Mouse (Mus musculus): ENCODE measurements around the gene Gnb2. TPM values are rescaled to one million over a fixed set of nuclear protein-coding genes. Genes with fewer than 3 reads are reported as not detected.

The Gnb2 gene
- polyA plus RNA-seq, 1 experiment from 2014 or later, result 319 TPM

DNA sequence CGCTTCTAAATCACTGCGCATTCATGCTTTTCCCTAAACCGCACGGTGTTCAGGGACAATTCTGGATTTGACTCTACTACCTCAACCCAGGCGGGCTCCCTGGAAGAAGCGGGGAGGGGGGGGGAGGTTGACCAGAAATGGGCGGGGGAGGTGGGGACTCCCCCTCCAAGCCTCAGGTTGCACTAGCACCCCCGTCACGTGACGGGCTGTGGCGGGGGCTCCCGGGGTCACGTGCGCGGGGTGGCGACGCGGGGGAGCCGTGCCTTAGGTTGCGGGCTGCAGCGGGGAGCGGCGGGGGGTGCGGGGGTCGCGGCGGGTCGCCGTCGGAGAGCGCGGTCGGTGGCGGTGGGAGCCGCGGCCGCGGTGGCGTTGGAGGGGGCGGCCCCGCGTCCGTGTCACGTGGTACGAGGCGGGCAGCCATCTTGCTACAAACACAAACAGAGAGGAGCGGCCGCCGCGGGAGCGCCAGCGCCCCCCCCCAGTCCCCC is 23.3 kb downstream of the Gnb2 start:
- Histone ChIP-seq H3K9me3 (ENCODE audit: control insufficient read depth, low read length) (no peaks in the 10 kb centered on the region), H3K27ac (ENCODE audit: low read depth, low read length) (peak overlapping the region; percentile 85), H3K9ac (ENCODE audit: low read depth, low read length) (peak overlapping the region; percentile 99), H3K4me3 (ENCODE audit: low read depth, low read length) (peak overlapping the region; percentile 99), H3K4me1 (replicated peaks; ENCODE audit: control insufficient read depth, insufficient read depth, low read length) (peaks cover 25% of the 10 kb centered on the region), H3K27me3 (replicated peaks; ENCODE audit: control insufficient read depth, insufficient read depth, low read length) (no peaks in the 10 kb centered on the region), H3K4me2 (peak overlapping the region; percentile 95), H3K36me3 (ENCODE audit: control insufficient read depth, insufficient read depth, low read length) (no peaks in the 10 kb centered on the region)
- 2% methylated on average over 43 of the region's 52 CpGs for WGBS
- DNase-seq (ENCODE audit: low spot score), result peak; percentile 86
- peak; percentile 72 for ATAC-seq (replicated peaks; ENCODE audit: low FRiP score)

- no peak overlapping the region for H3K4me3 ChIP-seq (ENCODE audit: low read depth, low read length)
- no peaks in the 10 kb centered on the region for H3K9me3 ChIP-seq (ENCODE audit: control insufficient read depth, low read length)
- WGBS, result 79% methylated on average over 6 of the region's 6 CpGs
- H3K4me1 ChIP-seq (replicated peaks; ENCODE audit: control insufficient read depth, insufficient read depth, low read length), result peaks cover 15% of the 10 kb centered on the region
- peak overlapping the region; percentile 16; the same call in 1 of the 2 replicates for H3K27ac ChIP-seq (ENCODE audit: low read depth, low read length)
- H3K36me3 ChIP-seq (ENCODE audit: control insufficient read depth, insufficient read depth, low read length), result 0 out of 2 replicates have a peak, but pooled peaks cover 3% of the 10 kb centered on the region
- no peak overlapping the region; the same call in 1 of the 2 replicates for H3K4me2 ChIP-seq
- DNase-seq (ENCODE audit: low spot score), result no peak
- no peak overlapping the region for H3K9ac ChIP-seq (ENCODE audit: low read depth, low read length)
- no peaks in the 10 kb centered on the region for H3K27me3 ChIP-seq (replicated peaks; ENCODE audit: control insufficient read depth, insufficient read depth, low read length)
- no peak for ATAC-seq (replicated peaks; ENCODE audit: low FRiP score)
Measured at GRCm38 (mm10) chr5:137504041-137504440, 29.3 kb downstream of the Gnb2 start.

- peak overlapping the region; percentile 82 for H3K4me2 ChIP-seq
- ATAC-seq (replicated peaks; ENCODE audit: low FRiP score) (peak; percentile 86), DNase-seq (ENCODE audit: low spot score) (no peak)
- H3K9ac ChIP-seq (ENCODE audit: low read depth, low read length), result peak overlapping the region; percentile 68
- no peaks in the 10 kb centered on the region for H3K27me3 ChIP-seq (replicated peaks; ENCODE audit: control insufficient read depth, insufficient read depth, low read length)
- H3K4me1 ChIP-seq (replicated peaks; ENCODE audit: control insufficient read depth, insufficient read depth, low read length), result peaks cover 15% of the 10 kb centered on the region
- WGBS, result under 1% methylated on average over 30 of the region's 30 CpGs
- H3K4me3 ChIP-seq (ENCODE audit: low read depth, low read length), result peak overlapping the region; percentile 58
- peak overlapping the region; percentile 96 for H3K27ac ChIP-seq (ENCODE audit: low read depth, low read length)
- H3K36me3 ChIP-seq (ENCODE audit: control insufficient read depth, insufficient read depth, low read length), result 0 out of 2 replicates have a peak, but pooled peaks cover 3% of the 10 kb centered on the region
- no peaks in the 10 kb centered on the region for H3K9me3 ChIP-seq (ENCODE audit: control insufficient read depth, low read length)
Measured at GRCm38 (mm10) chr5:137502667-137503110, 30.6 kb downstream of the Gnb2 start.

DNA sequence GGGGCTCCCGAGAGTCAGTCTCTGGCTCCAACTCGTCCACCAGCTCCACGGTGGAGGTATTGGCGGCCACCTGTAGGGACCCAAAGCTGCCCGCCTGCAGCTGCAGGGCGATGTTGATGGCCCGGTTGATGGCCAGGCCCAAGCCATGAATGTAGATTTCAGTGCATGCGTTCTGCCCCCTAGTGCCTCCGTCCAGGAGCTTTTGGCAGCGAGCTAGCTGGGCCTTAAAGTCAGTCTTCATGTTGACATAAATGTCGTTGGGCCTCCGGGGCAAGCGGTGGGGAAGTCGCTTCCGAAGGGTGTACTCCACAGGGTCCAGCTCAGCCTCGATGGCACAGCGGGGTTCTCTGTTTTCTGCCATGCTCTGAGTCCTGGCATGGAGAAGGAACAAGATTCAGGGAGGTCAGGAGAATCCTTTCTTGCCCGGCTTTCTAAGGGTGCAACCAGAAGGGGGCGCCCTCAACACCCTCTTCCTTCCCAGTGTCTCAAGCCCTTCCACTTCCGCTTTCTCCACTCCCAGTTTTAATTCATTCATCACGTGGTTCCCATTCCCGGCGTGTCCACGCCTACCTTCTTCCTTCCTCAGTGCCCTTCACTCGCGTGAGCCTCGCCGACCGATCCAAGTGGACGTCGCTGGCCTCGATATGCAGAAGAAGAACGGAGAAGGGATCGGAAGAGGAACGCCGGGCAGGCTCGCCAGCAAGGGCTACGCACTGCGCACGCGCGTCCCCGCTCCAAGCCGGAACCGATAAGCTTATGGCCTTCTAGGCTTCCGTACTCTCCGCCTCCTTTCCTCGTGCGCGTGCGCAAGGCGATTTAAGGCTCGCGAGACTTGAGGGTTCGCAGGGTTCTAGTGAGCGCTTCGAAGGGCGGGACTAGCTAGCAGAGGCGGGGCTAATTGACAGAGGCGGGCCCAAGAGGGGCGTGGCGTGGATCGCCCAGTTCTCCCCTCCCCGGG is 31.3 kb downstream of the Gnb2 start, which contains the start of gene Pop7:
Gene Pop7, minus strand, starts transcription at position 810 of the 958 bp plus-strand sequence.
- H3K36me3 ChIP-seq (ENCODE audit: control insufficient read depth, insufficient read depth, low read length), result 0 out of 2 replicates have a peak, but pooled peaks cover 3% of the 10 kb centered on the region
- H3K4me3 ChIP-seq (ENCODE audit: low read depth, low read length), result peak within 1 kb of the TSS; percentile 58
- H3K27me3 ChIP-seq (replicated peaks; ENCODE audit: control insufficient read depth, insufficient read depth, low read length), result no peaks in the 10 kb centered on the region
- DNase-seq (ENCODE audit: low spot score), result peak; percentile 100
- peak; percentile 95 for ATAC-seq (replicated peaks; ENCODE audit: low FRiP score)
- H3K27ac ChIP-seq (ENCODE audit: low read depth, low read length), result peak within 1 kb of the TSS; percentile 96
- no peaks in the 10 kb centered on the region for H3K9me3 ChIP-seq (ENCODE audit: control insufficient read depth, low read length)
- H3K9ac ChIP-seq (ENCODE audit: low read depth, low read length), result peak within 1 kb of the TSS; percentile 68
- 3% methylated on average over 64 of the region's 64 CpGs for WGBS
- H3K4me1 ChIP-seq (replicated peaks; ENCODE audit: control insufficient read depth, insufficient read depth, low read length), result peaks cover 15% of the 10 kb centered on the region
- peak within 1 kb of the TSS; percentile 82 for H3K4me2 ChIP-seq

DNA sequence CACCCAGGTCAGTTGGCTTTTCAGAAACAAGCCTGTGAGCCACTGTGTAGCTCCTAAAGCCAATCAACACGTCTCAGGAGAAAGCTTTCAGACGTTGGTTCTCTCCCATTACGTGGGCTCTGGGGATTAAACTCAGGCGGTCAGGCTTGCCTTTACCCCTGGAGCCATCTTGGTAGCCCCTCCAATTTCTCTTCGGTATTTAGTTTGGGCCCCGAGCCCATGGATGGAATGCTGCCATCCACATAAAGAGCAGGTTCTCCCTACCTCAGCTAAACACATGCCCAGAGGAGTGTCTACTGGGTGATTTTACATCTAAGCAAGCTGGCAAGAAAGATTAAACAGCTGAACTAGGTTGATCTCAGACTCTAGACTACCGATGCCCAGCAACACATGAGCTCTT is 33.1 kb downstream of the Gnb2 start:
- H3K9me3 ChIP-seq (ENCODE audit: control insufficient read depth, low read length), result no peaks in the 10 kb centered on the region
- H3K27me3 ChIP-seq (replicated peaks; ENCODE audit: control insufficient read depth, insufficient read depth, low read length), result no peaks in the 10 kb centered on the region
- H3K4me1 ChIP-seq (replicated peaks; ENCODE audit: control insufficient read depth, insufficient read depth, low read length), result peaks cover 15% of the 10 kb centered on the region
- 0 out of 2 replicates have a peak, but pooled peaks cover 3% of the 10 kb centered on the region for H3K36me3 ChIP-seq (ENCODE audit: control insufficient read depth, insufficient read depth, low read length)
- no peak overlapping the region for H3K9ac ChIP-seq (ENCODE audit: low read depth, low read length)
- 87% methylated on average over 7 of the region's 7 CpGs for WGBS
- no peak for DNase-seq (ENCODE audit: low spot score)
- no peak overlapping the region for H3K4me3 ChIP-seq (ENCODE audit: low read depth, low read length)
- no peak overlapping the region for H3K27ac ChIP-seq (ENCODE audit: low read depth, low read length)
- H3K4me2 ChIP-seq, result no peak overlapping the region
- no peak for ATAC-seq (replicated peaks; ENCODE audit: low FRiP score)

GRCm38 (mm10) chr5:137493831-137494230 is 39.5 kb downstream of the Gnb2 start:
- no peak for ATAC-seq (replicated peaks; ENCODE audit: low FRiP score)
- H3K4me1 ChIP-seq (replicated peaks; ENCODE audit: control insufficient read depth, insufficient read depth, low read length), result no peaks in the 10 kb centered on the region
- H3K9me3 ChIP-seq (ENCODE audit: control insufficient read depth, low read length), result no peaks in the 10 kb centered on the region
- no peak overlapping the region for H3K27ac ChIP-seq (ENCODE audit: low read depth, low read length)
- no peaks in the 10 kb centered on the region for H3K27me3 ChIP-seq (replicated peaks; ENCODE audit: control insufficient read depth, insufficient read depth, low read length)
- H3K36me3 ChIP-seq (ENCODE audit: control insufficient read depth, insufficient read depth, low read length), result no peaks in the 10 kb centered on the region
- H3K9ac ChIP-seq (ENCODE audit: low read depth, low read length), result no peak overlapping the region
- no peak for DNase-seq (ENCODE audit: low spot score)
- H3K4me3 ChIP-seq (ENCODE audit: low read depth, low read length), result no peak overlapping the region
- no peak overlapping the region for H3K4me2 ChIP-seq
- 76% methylated on average over 13 of the region's 13 CpGs for WGBS

- no peak overlapping the region for H3K4me2 ChIP-seq
- H3K9me3 ChIP-seq (ENCODE audit: control insufficient read depth, low read length), result no peaks in the 10 kb centered on the region
- H3K4me3 ChIP-seq (ENCODE audit: low read depth, low read length), result no peak overlapping the region
- no peak overlapping the region for H3K27ac ChIP-seq (ENCODE audit: low read depth, low read length)
- DNase-seq (ENCODE audit: low spot score) (no peak), ATAC-seq (replicated peaks; ENCODE audit: low FRiP score) (no peak)
- H3K9ac ChIP-seq (ENCODE audit: low read depth, low read length), result no peak overlapping the region
- H3K4me1 ChIP-seq (replicated peaks; ENCODE audit: control insufficient read depth, insufficient read depth, low read length), result no peaks in the 10 kb centered on the region
- H3K27me3 ChIP-seq (replicated peaks; ENCODE audit: control insufficient read depth, insufficient read depth, low read length), result peaks cover 4% of the 10 kb centered on the region; the same call in 1 of the 2 replicates
- no peaks in the 10 kb centered on the region for H3K36me3 ChIP-seq (ENCODE audit: control insufficient read depth, insufficient read depth, low read length)
- 53% methylated on average over 4 of the region's 4 CpGs for WGBS
Measured at GRCm38 (mm10) chr5:137491559-137491958, 41.8 kb downstream of the Gnb2 start.

DNA sequence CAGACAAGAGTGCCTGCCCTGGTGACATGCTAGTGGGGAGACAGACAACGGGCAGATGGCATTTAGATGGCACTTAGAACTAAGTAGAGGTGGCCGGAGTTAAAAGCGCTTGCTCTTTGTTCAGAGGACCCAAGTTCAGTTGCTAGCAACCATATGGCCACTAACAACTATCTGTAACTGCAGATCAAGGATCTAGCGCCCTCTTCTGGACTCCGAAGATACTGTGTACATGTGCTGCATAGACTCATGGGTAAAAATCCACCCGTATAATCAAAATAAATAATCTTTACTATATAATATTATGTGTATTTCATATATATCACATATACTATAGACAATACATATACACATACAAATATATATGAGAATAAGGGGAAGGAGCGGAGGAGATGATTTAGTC is 45.7 kb downstream of the Gnb2 start:
- H3K4me3 ChIP-seq (ENCODE audit: low read depth, low read length), result no peak overlapping the region
- peaks cover 28% of the 10 kb centered on the region for H3K27me3 ChIP-seq (replicated peaks; ENCODE audit: control insufficient read depth, insufficient read depth, low read length)
- no peak overlapping the region for H3K9ac ChIP-seq (ENCODE audit: low read depth, low read length)
- H3K4me1 ChIP-seq (replicated peaks; ENCODE audit: control insufficient read depth, insufficient read depth, low read length), result no peaks in the 10 kb centered on the region
- H3K9me3 ChIP-seq (ENCODE audit: control insufficient read depth, low read length), result no peaks in the 10 kb centered on the region
- ATAC-seq (replicated peaks; ENCODE audit: low FRiP score) (no peak), DNase-seq (ENCODE audit: low spot score) (no peak)
- H3K36me3 ChIP-seq (ENCODE audit: control insufficient read depth, insufficient read depth, low read length), result no peaks in the 10 kb centered on the region
- no peak overlapping the region for H3K4me2 ChIP-seq
- no peak overlapping the region for H3K27ac ChIP-seq (ENCODE audit: low read depth, low read length)
- 85% methylated on average over 7 of the region's 7 CpGs for WGBS

Data from liver, embryonic 11.5 days (tissue).